Mouse (Mus musculus) C2C12 (cell line): Measurements from ENCODE around the gene Map3k20. TPM values are rescaled to one million over a fixed set of nuclear protein-coding genes. Genes with fewer than 3 reads are reported as not detected.

Source experiments
- H3K27me3 ChIP-seq: one replicate; pipeline ENCODE4 v1.6.1; 2011; ENCODE audit not compliant: control insufficient read depth, insufficient read depth, insufficient read length
- H3K36me3 ChIP-seq: one replicate; pipeline ENCODE4 v1.6.1; 2011; ENCODE audit not compliant: control insufficient read depth, insufficient read depth
- H3K4me3 ChIP-seq: one replicate; pipeline ENCODE4 v1.5.1; 2011; ENCODE audit warnings: mild to moderate bottlenecking, control low read depth; ENCODE audit not compliant: poor library complexity, insufficient read depth, severe bottlenecking
- H3K79me2 ChIP-seq: one replicate; pipeline ENCODE4 v1.6.1; 2011; ENCODE audit not compliant: control insufficient read depth, insufficient read depth
- H3K79me3 ChIP-seq: one replicate; pipeline ENCODE4 v1.6.1; 2011; ENCODE audit warnings: low read depth, control low read depth
- H3ac ChIP-seq: one replicate; pipeline ENCODE3; 2011; ENCODE audit warnings: low read depth; ENCODE audit not compliant: control insufficient read depth, insufficient read length
- CEBPB ChIP-seq: IDR thresholded peaks from one replicate; pipeline ENCODE4 v1.6.1; 2011; ENCODE audit warnings: low read depth, mild to moderate bottlenecking, control low read depth, moderate library complexity
- CTCF ChIP-seq: IDR thresholded peaks from one replicate; pipeline ENCODE4 v1.5.1; 2011; ENCODE audit not compliant: control insufficient read depth, insufficient read depth, insufficient read length
- FOSL1 ChIP-seq: IDR thresholded peaks from one replicate; pipeline ENCODE4 v1.8.0; 2011; ENCODE audit warnings: mild to moderate bottlenecking, low read length; ENCODE audit not compliant: poor library complexity, insufficient read depth, severe bottlenecking
- MAX ChIP-seq: IDR thresholded peaks from one replicate; pipeline ENCODE4 v1.6.1; 2011; ENCODE audit warnings: mild to moderate bottlenecking, control low read depth
- MYOD1 ChIP-seq: IDR thresholded peaks from one replicate; pipeline ENCODE4 v1.6.1; 2011; ENCODE audit warnings: low read depth; ENCODE audit not compliant: control insufficient read depth, insufficient read length
- MYOG ChIP-seq: IDR thresholded peaks from one replicate; pipeline ENCODE4 v1.6.1; 2011; ENCODE audit not compliant: control insufficient read depth, insufficient read length; ENCODE audit errors: extremely low read depth
- USF1 ChIP-seq: IDR thresholded peaks from one replicate; pipeline ENCODE4 v1.6.1; 2011; ENCODE audit warnings: low read depth, mild to moderate bottlenecking, control low read depth, moderate library complexity
- polyA plus RNA-seq: library from polyadenylated mRNA; unstranded; fragments of >200 nt; fragmentation: generic; extraction: Trizol; gene quantifications from one replicate; pipeline ENCODE4 v1.2.1, GENCODE M21; 2012; ENCODE audit warnings: missing spikeins

The Map3k20 gene
- polyA plus RNA-seq, 1 experiment: 19.5 TPM

- H3ac ChIP-seq: no peak overlapping the region
- peaks cover 57% of the 10 kb centered on the region for H3K36me3 ChIP-seq
- H3K27me3 ChIP-seq: no peaks in the 10 kb centered on the region
- H3K79me3 ChIP-seq: no peaks in the 10 kb centered on the region
- TF ChIP-seq MYOD1 (no peak), CTCF (no peak), MYOG (no peak)
- no peaks in the 10 kb centered on the region for H3K79me2 ChIP-seq
- H3K4me3 ChIP-seq: no peak overlapping the region
Measured at GRCm38 (mm10) chr2:72441010-72441409, 155.6 kb downstream of the Map3k20 start.

DNA sequence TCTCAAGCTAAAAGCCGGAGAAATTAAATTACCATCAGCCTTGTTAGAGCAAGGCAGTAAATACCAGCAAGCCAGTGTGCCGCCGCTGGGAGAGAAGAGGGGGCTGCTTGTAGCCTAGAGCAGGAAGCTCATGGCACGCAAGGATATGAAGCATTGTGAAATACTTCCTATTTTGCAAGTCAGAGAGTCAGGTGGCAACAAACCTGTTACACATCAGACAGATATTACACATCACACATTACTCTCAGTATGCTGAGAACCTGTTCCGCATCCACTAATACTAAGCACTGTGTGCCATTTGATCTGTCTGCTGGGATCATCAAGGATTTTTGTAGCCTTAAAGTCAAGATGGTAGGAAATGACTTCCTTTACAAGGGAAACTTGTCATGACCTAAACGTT is 157.4 kb downstream of the Map3k20 start:
- Histone ChIP-seq H3K27me3 (no peaks in the 10 kb centered on the region), H3K79me2 (no peaks in the 10 kb centered on the region), H3ac (no peak overlapping the region), H3K4me3 (no peak overlapping the region), H3K79me3 (no peaks in the 10 kb centered on the region), H3K36me3 (peaks cover 52% of the 10 kb centered on the region)
- TF ChIP-seq CEBPB: no peak
- no peak for TF ChIP-seq MYOD1
- TF ChIP-seq CTCF: no peak
- TF ChIP-seq FOSL1: no peak
- TF ChIP-seq MYOG: no peak
- no peak for TF ChIP-seq USF1
- no peak for TF ChIP-seq MAX

GRCm38 (mm10) chr2:72443960-72444359 is 158.5 kb downstream of the Map3k20 start:
- TF ChIP-seq MAX (no peak), MYOD1 (no peak), FOSL1 (no peak), CEBPB (no peak), MYOG (no peak), CTCF (no peak), USF1 (no peak)
- H3K36me3 ChIP-seq: peaks cover 41% of the 10 kb centered on the region
- H3K79me2 ChIP-seq: no peaks in the 10 kb centered on the region
- no peak overlapping the region for H3ac ChIP-seq
- no peak overlapping the region for H3K4me3 ChIP-seq
- no peaks in the 10 kb centered on the region for H3K27me3 ChIP-seq
- no peaks in the 10 kb centered on the region for H3K79me3 ChIP-seq

- H3K4me3 ChIP-seq: no peak overlapping the region
- no peak overlapping the region for H3ac ChIP-seq
- peaks cover 22% of the 10 kb centered on the region for H3K36me3 ChIP-seq
- no peaks in the 10 kb centered on the region for H3K79me2 ChIP-seq
- no peaks in the 10 kb centered on the region for H3K79me3 ChIP-seq
- no peaks in the 10 kb centered on the region for H3K27me3 ChIP-seq
- TF ChIP-seq USF1: no peak
- TF ChIP-seq MAX: no peak
Measured at GRCm38 (mm10) chr2:72446106-72446505, 160.7 kb downstream of the Map3k20 start.

- H3K4me3 ChIP-seq: no peak overlapping the region
- H3K27me3 ChIP-seq: no peaks in the 10 kb centered on the region
- H3K36me3 ChIP-seq: peaks cover 17% of the 10 kb centered on the region
- TF ChIP-seq USF1 (peak; percentile 47), CTCF (no peak), FOSL1 (no peak), CEBPB (no peak), MYOD1 (no peak), MYOG (no peak)
- H3K79me2 ChIP-seq: no peaks in the 10 kb centered on the region
- no peaks in the 10 kb centered on the region for H3K79me3 ChIP-seq
- no peak overlapping the region for H3ac ChIP-seq
Measured at GRCm38 (mm10) chr2:72446615-72447014, 161.2 kb downstream of the Map3k20 start.

GRCm38 (mm10) chr2:72453563-72453962 is 168.1 kb downstream of the Map3k20 start:
- no peaks in the 10 kb centered on the region for H3K36me3 ChIP-seq
- H3K79me2 ChIP-seq: no peaks in the 10 kb centered on the region
- H3K4me3 ChIP-seq: no peak overlapping the region
- no peaks in the 10 kb centered on the region for H3K27me3 ChIP-seq
- H3ac ChIP-seq: no peak overlapping the region
- H3K79me3 ChIP-seq: no peaks in the 10 kb centered on the region
- no peak for TF ChIP-seq MYOD1
- TF ChIP-seq CEBPB: no peak
- TF ChIP-seq FOSL1: no peak
- TF ChIP-seq MAX: no peak
- no peak for TF ChIP-seq USF1
- TF ChIP-seq MYOG: no peak
- TF ChIP-seq CTCF: no peak

- Histone ChIP-seq H3K4me3 (no peak overlapping the region), H3K79me3 (no peaks in the 10 kb centered on the region), H3K36me3 (no peaks in the 10 kb centered on the region), H3ac (no peak overlapping the region), H3K79me2 (no peaks in the 10 kb centered on the region), H3K27me3 (no peaks in the 10 kb centered on the region)
- TF ChIP-seq MYOG: no peak
Measured at GRCm38 (mm10) chr2:72456189-72456588, 170.8 kb downstream of the Map3k20 start.
